Mouse (Mus musculus) small intestine, adult 2 months (tissue): Measurements from ENCODE around the gene Tmcc3.

Experiments used
- CTCF ChIP-seq: fragments of 200-500 bp; IDR thresholded peaks from 2 replicates; pipeline ENCODE4 v1.5.1; 2012; ENCODE audit warnings: low read depth, mild to moderate bottlenecking, control low read depth, inconsistent platforms, low read length, moderate library complexity, mixed read lengths; ENCODE audit not compliant: insufficient replicate concordance, insufficient read length; ENCODE audit errors: extremely low read depth
- POLR2A ChIP-seq: fragments of 200-500 bp; IDR thresholded peaks from 2 replicates; pipeline ENCODE4 v1.6.1; 2012; ENCODE audit warnings: low read depth, mild to moderate bottlenecking, control low read depth, inconsistent platforms, low read length, moderate library complexity

GRCm38 (mm10) chr10:94406821-94407220 is 95.1 kb downstream of the Tmcc3 start:
- TF ChIP-seq CTCF: no peak
- no peak for TF ChIP-seq POLR2A
